Mouse (Mus musculus): ENCODE measurements around the gene Pnmal2.

Gene Pnmal2

GRCm38 (mm10) chr7:16944061-16944807, at the start of gene Pnmal2:
Gene Pnmal2 (plus strand): TSS chr7:16944682.
- in situ Hi-C loops (cut with MboI; ENCODE audit: low pct_unique_long_range_greater_than_20kb in 1 of 2, low sequenced_read_pairs in 2 of 2, unreplicated experiment in 1 of 2) = no loop called here

- in situ Hi-C loops (cut with MboI; ENCODE audit: low pct_unique_long_range_greater_than_20kb in 1 of 2, low sequenced_read_pairs in 2 of 2, unreplicated experiment in 1 of 2) = no loop called here
Observed at GRCm38 (mm10) chr7:16895000-16895399, 49.5 kb upstream of the Pnmal2 start.

- in situ Hi-C loops (cut with MboI; ENCODE audit: low pct_unique_long_range_greater_than_20kb in 1 of 2, low sequenced_read_pairs in 2 of 2, unreplicated experiment in 1 of 2) = no loop called here
Observed at GRCm38 (mm10) chr7:16895511-16895910, 49.0 kb upstream of the Pnmal2 start.

GRCm38 (mm10) chr7:16900526-16900925, 44.0 kb upstream of the Pnmal2 start:
- in situ Hi-C loops (cut with MboI; ENCODE audit: low pct_unique_long_range_greater_than_20kb in 1 of 2, low sequenced_read_pairs in 2 of 2, unreplicated experiment in 1 of 2) = no loop called here

- in situ Hi-C loops (cut with MboI; ENCODE audit: low pct_unique_long_range_greater_than_20kb in 1 of 2, low sequenced_read_pairs in 2 of 2, unreplicated experiment in 1 of 2) = no loop called here
Observed at GRCm38 (mm10) chr7:16903439-16903955, 41.0 kb upstream of the Pnmal2 start.

GRCm38 (mm10) chr7:16904120-16904675, 40.3 kb upstream of the Pnmal2 start:
- in situ Hi-C loops (cut with MboI; ENCODE audit: low pct_unique_long_range_greater_than_20kb in 1 of 2, low sequenced_read_pairs in 2 of 2, unreplicated experiment in 1 of 2) = no loop called here

- in situ Hi-C loops (cut with MboI; ENCODE audit: low pct_unique_long_range_greater_than_20kb in 1 of 2, low sequenced_read_pairs in 2 of 2, unreplicated experiment in 1 of 2) = no loop called here
Observed at GRCm38 (mm10) chr7:16905491-16906021, 38.9 kb upstream of the Pnmal2 start.

GRCm38 (mm10) chr7:16906281-16906680, 38.2 kb upstream of the Pnmal2 start, which contains the start of gene Ptgir:
Gene Ptgir (plus strand): TSS chr7:16906490.
- in situ Hi-C loops (cut with MboI; ENCODE audit: low pct_unique_long_range_greater_than_20kb in 1 of 2, low sequenced_read_pairs in 2 of 2, unreplicated experiment in 1 of 2) = no loop called here

- in situ Hi-C loops (cut with MboI; ENCODE audit: low pct_unique_long_range_greater_than_20kb in 1 of 2, low sequenced_read_pairs in 2 of 2, unreplicated experiment in 1 of 2) = no loop called here
Observed at GRCm38 (mm10) chr7:16906889-16907559, 37.5 kb upstream of the Pnmal2 start.

- in situ Hi-C loops (cut with MboI; ENCODE audit: low pct_unique_long_range_greater_than_20kb in 1 of 2, low sequenced_read_pairs in 2 of 2, unreplicated experiment in 1 of 2) = no loop called here
Observed at GRCm38 (mm10) chr7:16907842-16908241, 36.6 kb upstream of the Pnmal2 start.

- in situ Hi-C loops (cut with MboI; ENCODE audit: low pct_unique_long_range_greater_than_20kb in 1 of 2, low sequenced_read_pairs in 2 of 2, unreplicated experiment in 1 of 2) = no loop called here
Observed at GRCm38 (mm10) chr7:16908367-16908766, 36.1 kb upstream of the Pnmal2 start.

GRCm38 (mm10) chr7:16908859-16909258, 35.6 kb upstream of the Pnmal2 start:
- in situ Hi-C loops (cut with MboI; ENCODE audit: low pct_unique_long_range_greater_than_20kb in 1 of 2, low sequenced_read_pairs in 2 of 2, unreplicated experiment in 1 of 2) = no loop called here

GRCm38 (mm10) chr7:16909909-16910308, 34.6 kb upstream of the Pnmal2 start:
- in situ Hi-C loops (cut with MboI; ENCODE audit: low pct_unique_long_range_greater_than_20kb in 1 of 2, low sequenced_read_pairs in 2 of 2, unreplicated experiment in 1 of 2) = no loop called here

- in situ Hi-C loops (cut with MboI; ENCODE audit: low pct_unique_long_range_greater_than_20kb in 1 of 2, low sequenced_read_pairs in 2 of 2, unreplicated experiment in 1 of 2) = no loop called here
Observed at GRCm38 (mm10) chr7:16911904-16912303, 32.6 kb upstream of the Pnmal2 start.

GRCm38 (mm10) chr7:16912360-16912759, 32.1 kb upstream of the Pnmal2 start:
- in situ Hi-C loops (cut with MboI; ENCODE audit: low pct_unique_long_range_greater_than_20kb in 1 of 2, low sequenced_read_pairs in 2 of 2, unreplicated experiment in 1 of 2) = no loop called here

- in situ Hi-C loops (cut with MboI; ENCODE audit: low pct_unique_long_range_greater_than_20kb in 1 of 2, low sequenced_read_pairs in 2 of 2, unreplicated experiment in 1 of 2) = no loop called here
Observed at GRCm38 (mm10) chr7:16913806-16914452, 30.6 kb upstream of the Pnmal2 start.

GRCm38 (mm10) chr7:16914453-16915343, 29.8 kb upstream of the Pnmal2 start:
- in situ Hi-C loops (cut with MboI; ENCODE audit: low pct_unique_long_range_greater_than_20kb in 1 of 2, low sequenced_read_pairs in 2 of 2, unreplicated experiment in 1 of 2) = no loop called here
